Mouse (Mus musculus): ENCODE measurements at regions not wholly inside any gene's neighbourhood (a gene's known extent, or its start where the extent isn't known, plus 50 kb on each side); places are given as distances from the start of the nearest gene placed in this dataset.

DNA sequence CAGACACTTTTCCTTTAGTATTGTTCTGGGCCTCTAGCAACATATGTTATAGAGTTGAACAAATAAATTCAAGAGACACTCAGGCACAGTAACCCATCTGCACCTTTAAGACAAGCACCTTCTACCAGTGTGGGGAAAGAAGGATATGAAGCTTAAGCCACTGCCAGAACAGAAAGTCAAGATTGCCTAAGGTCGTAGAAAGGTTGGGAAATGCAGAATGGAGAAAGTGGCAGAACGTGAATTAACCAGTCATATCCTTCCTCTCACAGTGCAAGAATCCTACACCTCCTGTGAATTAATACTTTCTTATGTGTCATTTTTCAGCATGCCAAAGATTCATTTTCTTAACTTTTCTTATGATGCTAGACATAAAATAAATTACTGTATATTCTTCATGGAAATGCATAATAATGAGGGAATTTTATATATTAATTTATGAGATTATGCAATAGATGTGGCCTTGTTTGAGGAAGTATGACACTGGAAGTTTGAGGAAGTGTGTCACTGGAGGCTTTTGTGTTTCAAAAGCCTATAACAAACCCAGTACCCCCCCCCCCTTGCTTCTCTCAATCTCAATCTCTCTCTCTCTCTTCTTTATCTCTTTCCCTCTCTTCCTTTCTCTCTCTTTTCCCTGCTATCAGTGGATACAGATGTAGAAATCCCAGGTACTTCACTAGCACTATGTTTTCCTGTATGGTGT, 361.6 kb upstream of the Edil3 start:
- TF ChIP-seq CHD1 (IDR thresholded peaks at IDR 0.05; ENCODE audit: low read depth, low read length) = no peak
- TF ChIP-seq SIN3A (IDR thresholded peaks at IDR 0.05; ENCODE audit: low read length) = no peak
- DNase-seq (ENCODE audit: low read depth, low spot score) = peak; percentile 3
- H3K4me3 ChIP-seq (ENCODE audit: control insufficient read depth in 1 of 2, insufficient read depth in 1 of 2, low read depth in 2 of 2, low read length in 2 of 2) = no peak overlapping the region
- H3K79me2 ChIP-seq (ENCODE audit: control insufficient read depth, insufficient read depth, low read length, poor library complexity) = no peaks in the 10 kb centered on the region
- H3K27me3 ChIP-seq (ENCODE audit: control insufficient read depth in 1 of 2, insufficient read depth in 2 of 2, low read length in 2 of 2) = no peaks in the 10 kb centered on the region
- H3K9ac ChIP-seq (ENCODE audit: control insufficient read depth, low read depth, low read length, poor library complexity, severe bottlenecking) = no peak overlapping the region
- H3K27ac ChIP-seq (ENCODE audit: control insufficient read depth, low read depth, low read length) = no peak overlapping the region
- H3K4me1 ChIP-seq (ENCODE audit: control insufficient read depth in 1 of 2, insufficient read depth in 2 of 2, low read length in 2 of 2) = no peaks in the 10 kb centered on the region
- no peaks in the 10 kb centered on the region for H3K9me3 ChIP-seq (replicated peaks; ENCODE audit: insufficient read depth, low read length)
- no peaks in the 10 kb centered on the region for H3K36me3 ChIP-seq (ENCODE audit: control insufficient read depth in 1 of 2, insufficient read depth in 2 of 2, low read length in 2 of 2)

DNA sequence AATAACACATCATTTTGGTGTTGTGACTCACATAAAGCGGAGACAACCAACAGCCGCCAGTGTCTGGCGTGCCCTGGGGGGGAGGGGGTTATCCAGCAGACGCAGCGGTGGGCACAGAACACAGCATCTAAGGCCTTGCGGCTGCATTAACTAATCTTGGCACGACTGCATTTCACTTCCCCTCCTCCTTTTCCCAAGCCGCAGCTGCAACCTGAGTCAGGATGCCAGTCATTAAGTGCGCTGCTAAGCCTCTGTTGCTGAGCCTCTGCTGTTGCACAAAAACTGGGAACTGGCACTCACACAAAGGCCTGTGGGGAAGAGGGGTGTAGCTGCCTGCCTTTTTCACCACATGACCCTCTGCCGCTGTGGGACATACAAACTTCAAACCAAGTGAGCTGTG, 331.2 kb upstream of the Edil3 start:
- Histone ChIP-seq H3K4me1 (ENCODE audit: control insufficient read depth in 1 of 2, insufficient read depth in 2 of 2, low read length in 2 of 2) (no peaks in the 10 kb centered on the region), H3K9me3 (replicated peaks; ENCODE audit: insufficient read depth, low read length) (no peaks in the 10 kb centered on the region), H3K27ac (ENCODE audit: control insufficient read depth, low read depth, low read length) (no peak overlapping the region), H3K27me3 (ENCODE audit: control insufficient read depth in 1 of 2, insufficient read depth in 2 of 2, low read length in 2 of 2) (no peaks in the 10 kb centered on the region), H3K36me3 (ENCODE audit: control insufficient read depth in 1 of 2, insufficient read depth in 2 of 2, low read length in 2 of 2) (no peaks in the 10 kb centered on the region), H3K79me2 (ENCODE audit: control insufficient read depth, insufficient read depth, low read length, poor library complexity) (no peaks in the 10 kb centered on the region), H3K9ac (ENCODE audit: control insufficient read depth, low read depth, low read length, poor library complexity, severe bottlenecking) (no peak overlapping the region), H3K4me3 (ENCODE audit: control insufficient read depth in 1 of 2, insufficient read depth in 1 of 2, low read depth in 2 of 2, low read length in 2 of 2) (no peak overlapping the region)
- no peak for DNase-seq (ENCODE audit: low read depth, low spot score)
- TF ChIP-seq RAD21 (IDR thresholded peaks at IDR 0.05; ENCODE audit: low read depth, low read length) = no peak
- TF ChIP-seq GABPA (IDR thresholded peaks at IDR 0.05; ENCODE audit: low read depth, low read length) = no peak
- no peak for TF ChIP-seq ZKSCAN1 (IDR thresholded peaks at IDR 0.05; ENCODE audit: low read depth, low read length)
- TF ChIP-seq MYB (IDR thresholded peaks at IDR 0.05; ENCODE audit: low read depth, low read length) = no peak
- TF ChIP-seq MXI1 (IDR thresholded peaks at IDR 0.05; ENCODE audit: low read depth, low read length) = no peak
- TF ChIP-seq CTCF (IDR thresholded peaks at IDR 0.05 in 2 of 3, conservative IDR thresholded peaks at IDR 0.05 in 1 of 3; ENCODE audit: control insufficient read depth in 1 of 3, insufficient read depth in 1 of 3, low read depth in 2 of 3, low read length in 3 of 3, poor library complexity in 1 of 3, severe bottlenecking in 1 of 3) = no peak
- no peak for TF ChIP-seq TAL1 (IDR thresholded peaks at IDR 0.05; ENCODE audit: low read length)

DNA sequence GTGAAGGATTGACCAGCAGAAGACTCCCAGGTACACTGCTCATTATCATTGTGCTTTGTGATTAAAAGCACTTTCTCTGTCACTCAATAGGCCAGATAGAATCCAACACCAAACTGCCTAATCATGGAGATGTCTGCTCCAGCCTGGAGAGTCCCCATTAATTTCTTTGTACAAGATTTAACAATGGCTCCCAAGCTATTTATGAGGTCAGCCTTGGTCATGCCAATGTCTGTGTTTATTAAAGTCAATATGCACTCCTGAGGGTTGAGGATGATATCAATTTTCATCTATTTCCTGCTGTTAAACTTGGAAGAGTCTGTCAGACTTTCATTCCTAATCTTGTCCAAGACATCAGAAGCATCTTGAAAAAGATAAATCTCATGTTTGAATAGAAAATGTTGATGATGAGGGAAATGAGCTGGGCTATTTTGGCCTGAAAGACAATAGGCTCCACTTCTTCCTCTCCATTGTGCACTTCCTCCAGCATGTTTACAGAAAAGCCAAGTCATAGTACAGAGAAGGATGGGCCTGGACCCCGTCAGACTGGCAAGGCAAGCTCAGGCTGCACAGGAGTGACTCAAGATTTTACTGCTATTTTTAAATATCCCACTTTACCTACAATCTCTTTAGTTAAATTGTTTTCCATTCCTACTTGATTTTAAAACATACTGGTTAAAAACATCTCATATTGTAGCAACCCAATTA, 310.3 kb upstream of the Edil3 start:
- no peak for DNase-seq (ENCODE audit: low read depth, low spot score)
- no peaks in the 10 kb centered on the region for H3K4me1 ChIP-seq (ENCODE audit: control insufficient read depth in 1 of 2, insufficient read depth in 2 of 2, low read length in 2 of 2)
- no peaks in the 10 kb centered on the region for H3K36me3 ChIP-seq (ENCODE audit: control insufficient read depth in 1 of 2, insufficient read depth in 2 of 2, low read length in 2 of 2)
- no peaks in the 10 kb centered on the region for H3K79me2 ChIP-seq (ENCODE audit: control insufficient read depth, insufficient read depth, low read length, poor library complexity)
- no peak overlapping the region for H3K9ac ChIP-seq (ENCODE audit: control insufficient read depth, low read depth, low read length, poor library complexity, severe bottlenecking)
- H3K4me3 ChIP-seq (ENCODE audit: control insufficient read depth in 1 of 2, insufficient read depth in 1 of 2, low read depth in 2 of 2, low read length in 2 of 2) = no peak overlapping the region
- no peaks in the 10 kb centered on the region for H3K9me3 ChIP-seq (replicated peaks; ENCODE audit: insufficient read depth, low read length)
- H3K27me3 ChIP-seq (ENCODE audit: control insufficient read depth in 1 of 2, insufficient read depth in 2 of 2, low read length in 2 of 2) = no peaks in the 10 kb centered on the region
- TF ChIP-seq NRF1 (IDR thresholded peaks at IDR 0.05; ENCODE audit: insufficient read depth, low read depth, low read length, poor library complexity, severe bottlenecking) = no peak
- no peak for TF ChIP-seq TBP (IDR thresholded peaks at IDR 0.05; ENCODE audit: low read depth, low read length)
- no peak for TF ChIP-seq USF2 (IDR thresholded peaks at IDR 0.05; ENCODE audit: borderline replicate concordance in 1 of 2, insufficient read depth in 1 of 2, low read depth in 1 of 2, low read length in 2 of 2)
- TF ChIP-seq RCOR1 (IDR thresholded peaks at IDR 0.05; ENCODE audit: low read depth, low read length) = no peak
- no peak for TF ChIP-seq ELF1 (IDR thresholded peaks at IDR 0.05; ENCODE audit: low read depth, low read length)
- TF ChIP-seq MXI1 (IDR thresholded peaks at IDR 0.05; ENCODE audit: low read depth, low read length) = no peak
- TF ChIP-seq MYB (IDR thresholded peaks at IDR 0.05; ENCODE audit: low read depth, low read length) = no peak
- no peak for TF ChIP-seq MYC (IDR thresholded peaks at IDR 0.05; ENCODE audit: low read depth, low read length)
- no peak for TF ChIP-seq POLR2AphosphoS2 (IDR thresholded peaks at IDR 0.05; ENCODE audit: low read length)
- TF ChIP-seq BHLHE40 (IDR thresholded peaks at IDR 0.05; ENCODE audit: borderline replicate concordance, low read depth, low read length) = no peak
- no peak for TF ChIP-seq SIN3A (IDR thresholded peaks at IDR 0.05; ENCODE audit: low read length)
- TF ChIP-seq POLR2A (IDR thresholded peaks at IDR 0.05; ENCODE audit: control insufficient read depth in 1 of 2, insufficient read depth in 1 of 2, low read depth in 1 of 2, low read length in 2 of 2, poor library complexity in 1 of 2) = no peak
- no peak overlapping the region for H3K27ac ChIP-seq (ENCODE audit: control insufficient read depth, low read depth, low read length)

Measured in MEL (cell line).